ENCODE assay signal across 8 mouse cellular contexts in the genomic region with DNA sequence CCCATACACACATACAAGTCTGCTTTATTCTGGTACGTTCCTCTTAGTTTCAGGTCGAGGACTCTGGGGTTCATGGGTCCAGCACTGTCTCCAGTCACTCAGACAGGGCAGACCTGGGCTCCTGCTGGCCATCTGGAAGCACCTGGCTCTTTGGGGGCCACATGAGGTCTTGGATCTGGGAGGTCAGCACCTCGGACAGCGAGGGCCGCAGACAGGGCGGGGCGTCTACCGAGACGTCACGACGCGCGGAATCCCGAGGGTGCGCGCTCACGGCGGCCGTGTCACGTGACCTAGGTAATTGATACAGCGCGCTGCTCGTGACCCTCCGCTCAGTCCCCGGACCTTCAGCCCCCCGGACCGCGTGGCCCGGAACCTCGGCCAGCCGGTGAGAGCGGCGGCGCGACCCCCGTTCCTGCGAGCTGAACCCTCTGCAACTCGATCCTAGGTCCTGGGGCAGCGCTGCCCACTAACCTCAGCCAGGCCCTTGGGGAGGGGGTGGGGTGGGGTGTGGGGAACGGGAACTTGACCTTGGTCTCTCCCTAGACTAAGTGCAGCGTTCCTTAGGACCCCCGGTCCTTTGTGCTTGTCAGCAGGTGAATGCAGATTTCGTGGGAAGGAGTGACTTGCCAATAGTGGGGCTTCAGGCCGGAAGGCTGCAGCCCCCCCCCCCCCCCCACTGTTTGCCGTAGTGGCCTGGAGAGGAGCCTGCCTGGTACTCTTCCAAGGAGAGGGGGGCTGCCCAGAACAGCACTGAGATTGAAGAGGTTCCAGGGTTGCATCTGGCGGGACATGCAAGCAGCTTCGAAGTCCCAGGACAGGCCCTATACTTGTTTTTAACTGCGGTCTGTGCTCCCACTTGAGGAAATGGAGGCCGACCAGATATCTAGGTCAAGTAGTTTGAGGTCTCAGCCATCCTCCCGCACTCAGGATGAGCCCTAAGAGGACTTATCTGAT. TPM values are rescaled to one million over a fixed set of nuclear protein-coding genes. Genes with fewer than 3 reads are reported as not detected.
A peak's percentile ranks its signal among the peaks of the same experiment; 100 is the strongest.
DNase-seq lines count a peak whose midpoint lies in the region; ATAC-seq and TF ChIP-seq lines count a peak whose summit lies in the region.

A gene (plus strand): TSS at position 288 of the 954 bp plus-strand sequence.

- ATAC-seq in forebrain, embryonic 13.5 days = peak; percentile 85
- ATAC-seq in heart, postnatal 0 days (ENCODE audit: insufficient read depth, low read depth) = peak; percentile 86
- ATAC-seq in liver, embryonic 14.5 days (ENCODE audit: insufficient read depth) = peak; percentile 56; the same call in 1 of the 2 replicates
- ATAC-seq in neural tube, embryonic 12.5 days (ENCODE audit: low FRiP score, low read depth) = peak; percentile 77

- peak within 1 kb of the TSS; percentile 82 for H3K9ac ChIP-seq in MEL (ENCODE audit: control insufficient read depth, low read depth, low read length, poor library complexity, severe bottlenecking)
- peak within 1 kb of the TSS; percentile 83 for H3K9ac ChIP-seq in forebrain, embryonic 13.5 days
- no peak within 1 kb of the TSS for H3K9ac ChIP-seq in heart, postnatal 0 days (replicated peaks; ENCODE audit: low read depth, low read length)
- H3K9ac ChIP-seq in liver, embryonic 14.5 days (replicated peaks) = 0 out of 2 replicates have a peak within 1 kb of the TSS, but pooled peaks have one; percentile 6
- H3K9ac ChIP-seq in neural tube, embryonic 12.5 days = peak within 1 kb of the TSS; percentile 68

- TF ChIP-seq EP300 in MEL (IDR thresholded peaks at IDR 0.05; ENCODE audit: low read depth in 1 of 2, low read length in 2 of 2) = no peak
- TF ChIP-seq EP300 in heart, postnatal 0 days (IDR thresholded peaks at IDR 0.05; ENCODE audit: low read depth) = no peak
- no peak for TF ChIP-seq EP300 in liver, embryonic 14.5 days (IDR thresholded peaks at IDR 0.05; ENCODE audit: low read depth)

- H3K27ac ChIP-seq in MEL (ENCODE audit: control insufficient read depth, low read depth, low read length) = no peak within 1 kb of the TSS
- no peak within 1 kb of the TSS for H3K27ac ChIP-seq in forebrain, embryonic 13.5 days
- no peak within 1 kb of the TSS for H3K27ac ChIP-seq in heart, postnatal 0 days (ENCODE audit: low read depth)
- no peak within 1 kb of the TSS for H3K27ac ChIP-seq in liver, embryonic 14.5 days
- H3K27ac ChIP-seq in neural tube, embryonic 12.5 days = no peak within 1 kb of the TSS

- TF ChIP-seq POLR2A in MEL (IDR thresholded peaks at IDR 0.05; ENCODE audit: control insufficient read depth in 1 of 2, insufficient read depth in 1 of 2, low read depth in 1 of 2, low read length in 2 of 2, poor library complexity in 1 of 2) = peak; percentile 19 to 54; a peak in 1 of 4 replicates

- H3K4me1 ChIP-seq in MEL (ENCODE audit: control insufficient read depth in 1 of 2, insufficient read depth in 2 of 2, low read length in 2 of 2) = peaks cover 0 to 6% of the 10 kb centered on the region in 2 experiments; a peak in 1 of 4 replicates
- H3K4me1 ChIP-seq in forebrain, embryonic 13.5 days = peaks cover 14% of the 10 kb centered on the region
- no peaks in the 10 kb centered on the region for H3K4me1 ChIP-seq in heart, postnatal 0 days (ENCODE audit: control insufficient read depth, insufficient read depth)
- H3K4me1 ChIP-seq in liver, embryonic 14.5 days (replicated peaks; ENCODE audit: control insufficient read depth in 2 of 2, insufficient read depth in 2 of 2, low read length in 1 of 2) = no peaks in the 10 kb centered on the region
- H3K4me1 ChIP-seq in neural tube, embryonic 12.5 days = peaks cover 7% of the 10 kb centered on the region

- TF ChIP-seq RAD21 in MEL (IDR thresholded peaks at IDR 0.05; ENCODE audit: low read depth, low read length) = no peak

- H3K4me3 ChIP-seq in MEL (ENCODE audit: control insufficient read depth in 1 of 2, insufficient read depth in 1 of 2, low read depth in 2 of 2, low read length in 2 of 2) = peak within 1 kb of the TSS; percentile 76 to 79
- H3K4me3 ChIP-seq in forebrain, embryonic 13.5 days = peak within 1 kb of the TSS; percentile 67
- peak within 1 kb of the TSS; percentile 68 for H3K4me3 ChIP-seq in heart, postnatal 0 days (ENCODE audit: low read depth, low read length)
- H3K4me3 ChIP-seq in liver, embryonic 14.5 days (ENCODE audit: insufficient read depth in 1 of 2, low read depth in 2 of 2, low read length in 2 of 2) = peak within 1 kb of the TSS; percentile 36 to 58
- peak within 1 kb of the TSS; percentile 63 for H3K4me3 ChIP-seq in neural tube, embryonic 12.5 days

- H3K79me2 ChIP-seq in MEL (ENCODE audit: control insufficient read depth, insufficient read depth, low read length, poor library complexity) = no peaks in the 10 kb centered on the region

- H3K27me3 ChIP-seq in MEL (ENCODE audit: control insufficient read depth in 1 of 2, insufficient read depth in 2 of 2, low read length in 2 of 2) = no peaks in the 10 kb centered on the region; a peak in 1 of 4 replicates
- H3K27me3 ChIP-seq in forebrain, embryonic 13.5 days = no peaks in the 10 kb centered on the region
- 0 out of 2 replicates have a peak, but pooled peaks cover 4% of the 10 kb centered on the region for H3K27me3 ChIP-seq in heart, postnatal 0 days (ENCODE audit: control insufficient read depth, insufficient read depth, low read length)
- H3K27me3 ChIP-seq in liver, embryonic 14.5 days (ENCODE audit: control insufficient read depth, insufficient read depth, low read length) = no peaks in the 10 kb centered on the region
- no peaks in the 10 kb centered on the region for H3K27me3 ChIP-seq in neural tube, embryonic 12.5 days (replicated peaks)

- no peaks in the 10 kb centered on the region; a peak in 1 of 4 replicates for H3K36me3 ChIP-seq in MEL (ENCODE audit: control insufficient read depth in 1 of 2, insufficient read depth in 2 of 2, low read length in 2 of 2)
- H3K36me3 ChIP-seq in forebrain, embryonic 13.5 days (ENCODE audit: poor library complexity, severe bottlenecking) = 0 out of 2 replicates have a peak, but pooled peaks cover 3% of the 10 kb centered on the region
- no peaks in the 10 kb centered on the region for H3K36me3 ChIP-seq in heart, postnatal 0 days (replicated peaks; ENCODE audit: control insufficient read depth, insufficient read depth, low read length)
- H3K36me3 ChIP-seq in liver, embryonic 14.5 days (replicated peaks; ENCODE audit: control insufficient read depth, insufficient read depth, low read depth) = no peaks in the 10 kb centered on the region
- no peaks in the 10 kb centered on the region for H3K36me3 ChIP-seq in neural tube, embryonic 12.5 days

- DNase-seq in MEL (ENCODE audit: low read depth, low spot score) = peak; percentile 91
- DNase-seq in cerebellum, adult 11 months = peak; percentile 77
- peak; percentile 57 for DNase-seq in heart, postnatal 0 days (ENCODE audit: low spot score)
- DNase-seq in kidney, postnatal 36 days = peak; percentile 51 to 83
- peak; percentile 28 to 57 (median 38) for DNase-seq in liver, embryonic 14.5 days (ENCODE audit: low read depth in 3 of 3, low spot score in 3 of 3)
- DNase-seq in testis, postnatal 14 days (ENCODE audit: low spot score) = peak; percentile 85

- 4% methylated on average over 49 of the region's 50 CpGs for WGBS in forebrain, embryonic 13.5 days
- 3% methylated on average over 49 of the region's 50 CpGs for WGBS in heart, postnatal 0 days
- 2% methylated on average over 49 of the region's 50 CpGs for WGBS in liver, embryonic 14.5 days (ENCODE audit: insufficient replicate concordance)
- 4% methylated on average over 50 of the region's 50 CpGs for WGBS in neural tube, embryonic 12.5 days

- TF ChIP-seq CTCF in MEL (IDR thresholded peaks at IDR 0.05 in 2 of 3, conservative IDR thresholded peaks at IDR 0.05 in 1 of 3; ENCODE audit: control insufficient read depth in 1 of 3, insufficient read depth in 1 of 3, low read depth in 2 of 3, low read length in 3 of 3, poor library complexity in 1 of 3, severe bottlenecking in 1 of 3) = no peak
- TF ChIP-seq CTCF in heart, postnatal 0 days (IDR thresholded peaks at IDR 0.05; ENCODE audit: low read depth) = no peak
- no peak for TF ChIP-seq CTCF in liver, embryonic 14.5 days (IDR thresholded peaks at IDR 0.05; ENCODE audit: low read depth)

- H3K9me3 ChIP-seq in MEL (replicated peaks; ENCODE audit: insufficient read depth, low read length) = no peaks in the 10 kb centered on the region
- H3K9me3 ChIP-seq in forebrain, embryonic 13.5 days (replicated peaks) = no peaks in the 10 kb centered on the region
- no peaks in the 10 kb centered on the region for H3K9me3 ChIP-seq in heart, postnatal 0 days (replicated peaks; ENCODE audit: control insufficient read depth, low read length)
- no peaks in the 10 kb centered on the region for H3K9me3 ChIP-seq in liver, embryonic 14.5 days (ENCODE audit: control insufficient read depth, low read length)
- H3K9me3 ChIP-seq in neural tube, embryonic 12.5 days = no peaks in the 10 kb centered on the region

- peak within 1 kb of the TSS; percentile 83 for H3K4me2 ChIP-seq in forebrain, embryonic 13.5 days
- H3K4me2 ChIP-seq in heart, postnatal 0 days (ENCODE audit: low read depth, low read length) = peak within 1 kb of the TSS; percentile 92
- H3K4me2 ChIP-seq in liver, embryonic 14.5 days (ENCODE audit: low read depth) = peak within 1 kb of the TSS; percentile 72
- H3K4me2 ChIP-seq in neural tube, embryonic 12.5 days (replicated peaks) = peak within 1 kb of the TSS; percentile 84

TF ChIP-seq in MEL, 35 proteins besides CTCF, POLR2A, EP300 and RAD21 (continues in another document):
- TF ChIP-seq E2F4 (IDR thresholded peaks at IDR 0.05; ENCODE audit: borderline replicate concordance, low read depth, low read length) = no peak
- TF ChIP-seq UBTF (IDR thresholded peaks at IDR 0.05; ENCODE audit: borderline replicate concordance, insufficient read depth, low read depth, low read length) = no peak
- TF ChIP-seq USF1 (IDR thresholded peaks at IDR 0.05; ENCODE audit: low read depth, low read length) = peak; percentile 97
- peak; percentile 66 to 87; a peak in 3 of 4 replicates for TF ChIP-seq USF2 (IDR thresholded peaks at IDR 0.05; ENCODE audit: borderline replicate concordance in 1 of 2, insufficient read depth in 1 of 2, low read depth in 1 of 2, low read length in 2 of 2)
- TF ChIP-seq BHLHE40 (IDR thresholded peaks at IDR 0.05; ENCODE audit: borderline replicate concordance, low read depth, low read length) = peak; percentile 86; the same call in 1 of the 2 replicates

RNA-seq across cellular contexts. Expression of the gene that starts here (rescaled TPM):
- total RNA-seq in MEL (2012; rRNA removed) = 7.3 and 9.4 TPM in 2 replicates
- polyA plus RNA-seq in MEL (2012; ENCODE audit: insufficient read depth in 1 of 2, insufficient read length in 2 of 2, low read depth in 1 of 2, low replicate concordance in 2 of 2, missing spikeins in 1 of 2) = 10 to 100 TPM in 1 of 2 experiments, not detected in 1; 12.6 TPM
- 20.3 and 21.7 TPM in 2 replicates for polyA plus RNA-seq in forebrain, embryonic 13.5 days (2015; fragmentation: Nextera tagmentation; extraction: Ambion mirVana)
- total RNA-seq in heart, postnatal 0 days (2014; rRNA removed; ENCODE audit: low replicate concordance) = 7.7 and 13.1 TPM in 2 replicates
- 6.3 and 6.5 TPM in 2 replicates for polyA plus RNA-seq in heart, postnatal 0 days (2015; fragmentation: Nextera tagmentation; extraction: Ambion mirVana)
- 0.39 and 0.41 TPM in 2 replicates for polyA plus RNA-seq in liver, embryonic 14.5 days (2012; rRNA removed)
- 0.58 and 1.0 TPM in 2 replicates for polyA plus RNA-seq in liver, embryonic 14.5 days (2014; fragmentation: Nextera tagmentation; extraction: Ambion mirVana)
- 17.9 and 19.7 TPM in 2 replicates for polyA plus RNA-seq in neural tube, embryonic 12.5 days (2016; fragmentation: Nextera tagmentation; extraction: Ambion mirVana)

Comparison
In these comparisons a context has a peak if more than half of its experiments do, and no peak if none do; other contexts are left out.
1. DNase-seq: peak in every context shown above with its lines; median percentile 91 in MEL; 85 in testis, postnatal 14 days; 77 in cerebellum, adult 11 months; 67 in kidney, postnatal 36 days; 57 in heart, postnatal 0 days; 38 in liver, embryonic 14.5 days.